Mouse (Mus musculus): ENCODE measurements at regions not wholly inside any gene's neighbourhood (a gene's known extent, or its start where the extent isn't known, plus 50 kb on each side); places are given as distances from the start of the nearest gene placed in this dataset.

GRCm38 (mm10) chr5:28571347-28571998 lies 104.4 kb upstream of the Shh start:
- TF ChIP-seq POLR2A (IDR thresholded peaks at IDR 0.05; ENCODE audit: borderline replicate concordance, extremely low read depth, insufficient read depth, insufficient read length, poor library complexity, severe bottlenecking) (no peak), CTCF (IDR thresholded peaks at IDR 0.05; ENCODE audit: borderline replicate concordance, extremely low read depth, insufficient read depth, insufficient read length) (no peak)
